Mouse (Mus musculus): ENCODE data around the gene Usp18. TPM values are rescaled to one million over a fixed set of nuclear protein-coding genes. Genes with fewer than 3 reads are reported as not detected.

Usp18 gene
- polyA plus RNA-seq, 2 experiments = 1.0 to 1.8 TPM

- ATAC-seq (ENCODE audit: low FRiP score, low read depth) = no peak
Measured at GRCm38 (mm10) chr6:121218002-121218401, 27.7 kb upstream of the Usp18 start.

GRCm38 (mm10) chr6:121219406-121219805 is 26.3 kb upstream of the Usp18 start:
- no peak overlapping the region for H3K4me3 ChIP-seq (replicated peaks; ENCODE audit: low read length)
- DNase-seq (ENCODE audit: low spot score) (no peak), ATAC-seq (ENCODE audit: low FRiP score, low read depth) (no peak)
- H3K4me2 ChIP-seq (replicated peaks; ENCODE audit: low read depth, low read length, severe bottlenecking) = no peak overlapping the region
- H3K27me3 ChIP-seq (ENCODE audit: control insufficient read depth, insufficient read depth, low read length) = no peaks in the 10 kb centered on the region
- no peak overlapping the region for H3K27ac ChIP-seq (replicated peaks; ENCODE audit: low read depth, low read length)
- no peaks in the 10 kb centered on the region for H3K36me3 ChIP-seq (ENCODE audit: control insufficient read depth, insufficient read depth, low read length)
- H3K9me3 ChIP-seq (ENCODE audit: control insufficient read depth, low read length) = no peaks in the 10 kb centered on the region
- TF ChIP-seq POLR2A (IDR thresholded peaks at IDR 0.05; ENCODE audit: borderline replicate concordance, extremely low read depth, insufficient read depth, insufficient read length) = no peak
- H3K9ac ChIP-seq (ENCODE audit: low read depth, low read length, severe bottlenecking) = no peak overlapping the region
- no peaks in the 10 kb centered on the region for H3K4me1 ChIP-seq (ENCODE audit: control insufficient read depth, insufficient read depth, low read length)
- 80% methylated on average over 4 of the region's 4 CpGs for WGBS

More at GRCm38 (mm10) chr6:121218002-121218401, 27.7 kb upstream of the Usp18 start:
- DNase-seq (ENCODE audit: low spot score) = no peak
- Histone ChIP-seq H3K9ac (ENCODE audit: low read depth, low read length, severe bottlenecking) (no peak overlapping the region), H3K4me3 (replicated peaks; ENCODE audit: low read length) (no peak overlapping the region), H3K27ac (replicated peaks; ENCODE audit: low read depth, low read length) (no peak overlapping the region), H3K9me3 (ENCODE audit: control insufficient read depth, low read length) (no peaks in the 10 kb centered on the region), H3K27me3 (ENCODE audit: control insufficient read depth, insufficient read depth, low read length) (no peaks in the 10 kb centered on the region), H3K36me3 (ENCODE audit: control insufficient read depth, insufficient read depth, low read length) (no peaks in the 10 kb centered on the region), H3K4me2 (replicated peaks; ENCODE audit: low read depth, low read length, severe bottlenecking) (no peak overlapping the region), H3K4me1 (ENCODE audit: control insufficient read depth, insufficient read depth, low read length) (no peaks in the 10 kb centered on the region)
- WGBS = 87% methylated on average over 7 of the region's 7 CpGs
- TF ChIP-seq POLR2A (IDR thresholded peaks at IDR 0.05; ENCODE audit: borderline replicate concordance, extremely low read depth, insufficient read depth, insufficient read length) = no peak

- WGBS = 86% methylated on average over 10 of the region's 10 CpGs
- no peak for DNase-seq (ENCODE audit: low spot score)
- Histone ChIP-seq H3K27me3 (ENCODE audit: control insufficient read depth, insufficient read depth, low read length) (no peaks in the 10 kb centered on the region), H3K4me2 (replicated peaks; ENCODE audit: low read depth, low read length, severe bottlenecking) (no peak overlapping the region), H3K4me1 (ENCODE audit: control insufficient read depth, insufficient read depth, low read length) (no peaks in the 10 kb centered on the region), H3K9ac (ENCODE audit: low read depth, low read length, severe bottlenecking) (no peak overlapping the region), H3K27ac (replicated peaks; ENCODE audit: low read depth, low read length) (no peak overlapping the region), H3K9me3 (ENCODE audit: control insufficient read depth, low read length) (no peaks in the 10 kb centered on the region), H3K4me3 (replicated peaks; ENCODE audit: low read length) (no peak overlapping the region), H3K36me3 (ENCODE audit: control insufficient read depth, insufficient read depth, low read length) (no peaks in the 10 kb centered on the region)
- TF ChIP-seq POLR2A (IDR thresholded peaks at IDR 0.05; ENCODE audit: borderline replicate concordance, extremely low read depth, insufficient read depth, insufficient read length) = no peak
- ATAC-seq (ENCODE audit: low FRiP score, low read depth) = no peak
Measured at GRCm38 (mm10) chr6:121220181-121220580, 25.5 kb upstream of the Usp18 start.

- ATAC-seq (ENCODE audit: low FRiP score, low read depth) (no peak), DNase-seq (ENCODE audit: low spot score) (no peak)
- no peaks in the 10 kb centered on the region for H3K27me3 ChIP-seq (ENCODE audit: control insufficient read depth, insufficient read depth, low read length)
- no peaks in the 10 kb centered on the region for H3K36me3 ChIP-seq (ENCODE audit: control insufficient read depth, insufficient read depth, low read length)
- no peak overlapping the region for H3K27ac ChIP-seq (replicated peaks; ENCODE audit: low read depth, low read length)
- TF ChIP-seq POLR2A (IDR thresholded peaks at IDR 0.05; ENCODE audit: borderline replicate concordance, extremely low read depth, insufficient read depth, insufficient read length) = no peak
- H3K9ac ChIP-seq (ENCODE audit: low read depth, low read length, severe bottlenecking) = no peak overlapping the region
- H3K4me1 ChIP-seq (ENCODE audit: control insufficient read depth, insufficient read depth, low read length) = no peaks in the 10 kb centered on the region
- H3K4me2 ChIP-seq (replicated peaks; ENCODE audit: low read depth, low read length, severe bottlenecking) = no peak overlapping the region
- WGBS = 84% methylated on average over 8 of the region's 8 CpGs
- H3K4me3 ChIP-seq (replicated peaks; ENCODE audit: low read length) = no peak overlapping the region
- no peaks in the 10 kb centered on the region for H3K9me3 ChIP-seq (ENCODE audit: control insufficient read depth, low read length)
Measured at GRCm38 (mm10) chr6:121221876-121222597, 23.7 kb upstream of the Usp18 start.

GRCm38 (mm10) chr6:121223001-121223400 is 22.7 kb upstream of the Usp18 start:
- Histone ChIP-seq H3K9me3 (ENCODE audit: control insufficient read depth, low read length) (no peaks in the 10 kb centered on the region), H3K27ac (replicated peaks; ENCODE audit: low read depth, low read length) (no peak overlapping the region), H3K36me3 (ENCODE audit: control insufficient read depth, insufficient read depth, low read length) (no peaks in the 10 kb centered on the region), H3K9ac (ENCODE audit: low read depth, low read length, severe bottlenecking) (no peak overlapping the region), H3K4me2 (replicated peaks; ENCODE audit: low read depth, low read length, severe bottlenecking) (no peak overlapping the region), H3K4me3 (replicated peaks; ENCODE audit: low read length) (no peak overlapping the region), H3K27me3 (ENCODE audit: control insufficient read depth, insufficient read depth, low read length) (no peaks in the 10 kb centered on the region), H3K4me1 (ENCODE audit: control insufficient read depth, insufficient read depth, low read length) (no peaks in the 10 kb centered on the region)
- TF ChIP-seq POLR2A (IDR thresholded peaks at IDR 0.05; ENCODE audit: borderline replicate concordance, extremely low read depth, insufficient read depth, insufficient read length) = no peak
- WGBS = 96% methylated on average over 14 of the region's 14 CpGs
- ATAC-seq (ENCODE audit: low FRiP score, low read depth) = no peak
- DNase-seq (ENCODE audit: low spot score) = no peak
